Mouse (Mus musculus): ENCODE results near the gene Gad2. TPM values are rescaled to one million over a fixed set of nuclear protein-coding genes. Genes with fewer than 3 reads are reported as not detected.
A peak's percentile ranks its signal among the peaks of the same experiment; 100 is the strongest.

Gene Gad2
- total RNA-seq, 1 experiment = 0.13 TPM

- in situ Hi-C loops (cut with MboI; ENCODE audit: low sequenced_read_pairs in 2 of 2, unreplicated experiment in 2 of 2) = no loop called here
- Histone ChIP-seq H3K27ac (ENCODE audit: insufficient read depth, low read depth, low read length, poor library complexity, severe bottlenecking) (no peak overlapping the region), H3K9me3 (ENCODE audit: control insufficient read depth, insufficient read depth, low read depth, low read length) (no peaks in the 10 kb centered on the region), H3K4me3 (ENCODE audit: insufficient read depth in 1 of 2, low read depth in 1 of 2, low read length in 2 of 2, poor library complexity in 1 of 2, severe bottlenecking in 1 of 2) (no peak overlapping the region), H3K9ac (ENCODE audit: insufficient read depth, low read depth, low read length, poor library complexity, severe bottlenecking) (no peak overlapping the region), H3K4me1 (ENCODE audit: control insufficient read depth in 2 of 2, insufficient read depth in 2 of 2, low read length in 2 of 2, poor library complexity in 1 of 2) (peaks cover 0 to 7% of the 10 kb centered on the region in 2 experiments; a peak in 1 of 4 replicates), H3K36me3 (ENCODE audit: control insufficient read depth, insufficient read depth, low read length, poor library complexity, severe bottlenecking) (no peaks in the 10 kb centered on the region)
- no peak for DNase-seq (ENCODE audit: low read depth, low spot score)
- TF ChIP-seq CHD2 (IDR thresholded peaks at IDR 0.05; ENCODE audit: low read depth, low read length) (no peak), MAFK (IDR thresholded peaks at IDR 0.05; ENCODE audit: insufficient read depth, low read depth, low read length) (no peak), HCFC1 (IDR thresholded peaks at IDR 0.05; ENCODE audit: borderline replicate concordance, insufficient read depth, low read length) (no peak), ZC3H11A (IDR thresholded peaks at IDR 0.05; ENCODE audit: borderline replicate concordance, low read depth, low read length) (no peak), ZNF384 (IDR thresholded peaks at IDR 0.05; ENCODE audit: low read depth, low read length) (no peak)
These were observed 3.3 kb downstream of the Gad2 start for GRCm38 (mm10) chr2:22625096-22625960.

DNA sequence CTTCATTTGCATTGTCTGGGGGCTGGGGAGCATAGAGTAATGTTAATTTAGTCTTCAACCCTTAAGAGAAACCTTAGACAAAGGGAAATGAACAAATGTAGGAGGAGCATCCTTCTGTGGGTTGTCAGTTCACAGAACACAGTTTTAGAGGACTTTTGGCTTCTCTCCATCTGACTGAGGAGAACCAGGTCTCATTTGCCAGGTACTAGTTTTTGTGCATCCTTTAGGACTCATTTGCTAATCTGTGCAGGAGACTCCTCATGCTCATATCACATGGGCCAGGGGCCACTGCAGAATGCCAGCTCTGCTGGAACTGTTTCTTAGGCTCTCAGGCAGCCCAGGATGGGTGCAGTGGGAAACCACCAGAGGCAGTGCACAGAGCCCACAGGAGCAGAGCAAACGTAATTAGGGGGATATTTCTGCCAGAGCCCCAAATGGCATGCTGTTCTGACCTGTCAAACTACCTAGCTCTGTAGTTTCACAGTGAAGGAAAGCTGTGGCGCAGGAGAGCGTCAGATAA is 5.2 kb downstream of the Gad2 start:
- H3K9ac ChIP-seq (ENCODE audit: insufficient read depth, low read depth, low read length, poor library complexity, severe bottlenecking) = no peak overlapping the region
- TF ChIP-seq ZNF384 (IDR thresholded peaks at IDR 0.05; ENCODE audit: low read depth, low read length) (no peak), HCFC1 (IDR thresholded peaks at IDR 0.05; ENCODE audit: borderline replicate concordance, insufficient read depth, low read length) (no peak), ZC3H11A (IDR thresholded peaks at IDR 0.05; ENCODE audit: borderline replicate concordance, low read depth, low read length) (no peak), MAFK (IDR thresholded peaks at IDR 0.05; ENCODE audit: insufficient read depth, low read depth, low read length) (no peak), CHD2 (IDR thresholded peaks at IDR 0.05; ENCODE audit: low read depth, low read length) (no peak)
- no peak overlapping the region for H3K27ac ChIP-seq (ENCODE audit: insufficient read depth, low read depth, low read length, poor library complexity, severe bottlenecking)
- no peak overlapping the region for H3K4me3 ChIP-seq (ENCODE audit: insufficient read depth in 1 of 2, low read depth in 1 of 2, low read length in 2 of 2, poor library complexity in 1 of 2, severe bottlenecking in 1 of 2)
- H3K4me1 ChIP-seq (ENCODE audit: control insufficient read depth in 2 of 2, insufficient read depth in 2 of 2, low read length in 2 of 2, poor library complexity in 1 of 2) = peaks cover 0 to 2% of the 10 kb centered on the region in 2 experiments; a peak in 1 of 4 replicates
- H3K36me3 ChIP-seq (ENCODE audit: control insufficient read depth, insufficient read depth, low read length, poor library complexity, severe bottlenecking) = no peaks in the 10 kb centered on the region
- in situ Hi-C loops (cut with MboI; ENCODE audit: low sequenced_read_pairs in 2 of 2, unreplicated experiment in 2 of 2) = no loop called here
- DNase-seq (ENCODE audit: low read depth, low spot score) = no peak
- no peaks in the 10 kb centered on the region for H3K9me3 ChIP-seq (ENCODE audit: control insufficient read depth, insufficient read depth, low read depth, low read length)

DNA sequence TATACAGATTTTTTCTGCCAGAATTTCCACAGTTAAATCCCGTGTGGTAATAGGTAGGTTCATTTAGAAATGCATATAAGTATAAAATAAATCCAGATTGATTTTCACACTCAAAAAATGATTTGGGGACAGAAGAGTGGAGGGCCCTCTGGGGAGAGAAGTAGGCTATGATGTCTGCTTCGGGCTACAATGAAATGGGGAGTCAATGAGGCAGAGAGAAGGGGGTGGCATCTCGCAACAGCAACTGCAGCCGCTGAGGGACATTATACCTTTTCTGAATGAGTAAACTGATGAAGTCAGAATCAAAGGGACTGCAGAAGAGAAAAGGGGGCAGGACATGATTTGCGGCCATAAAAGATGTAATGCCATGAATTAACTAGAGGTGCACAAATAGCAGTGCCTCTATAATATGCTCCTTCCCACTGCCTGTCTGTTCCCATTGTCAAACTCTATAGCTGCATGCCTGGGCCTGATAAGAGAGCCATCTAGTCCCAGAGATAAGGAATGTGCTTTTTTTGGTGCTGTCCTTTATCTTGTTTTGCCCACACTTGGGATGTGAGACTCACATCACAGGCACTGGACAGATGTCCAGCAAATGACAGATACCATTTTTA is 5.9 kb downstream of the Gad2 start:
- Histone ChIP-seq H3K9me3 (ENCODE audit: control insufficient read depth, insufficient read depth, low read depth, low read length) (no peaks in the 10 kb centered on the region), H3K36me3 (ENCODE audit: control insufficient read depth, insufficient read depth, low read length, poor library complexity, severe bottlenecking) (no peaks in the 10 kb centered on the region), H3K4me1 (ENCODE audit: control insufficient read depth in 2 of 2, insufficient read depth in 2 of 2, low read length in 2 of 2, poor library complexity in 1 of 2) (no peaks in the 10 kb centered on the region), H3K4me3 (ENCODE audit: insufficient read depth in 1 of 2, low read depth in 1 of 2, low read length in 2 of 2, poor library complexity in 1 of 2, severe bottlenecking in 1 of 2) (no peak overlapping the region), H3K27ac (ENCODE audit: insufficient read depth, low read depth, low read length, poor library complexity, severe bottlenecking) (no peak overlapping the region), H3K9ac (ENCODE audit: insufficient read depth, low read depth, low read length, poor library complexity, severe bottlenecking) (no peak overlapping the region)
- TF ChIP-seq MAFK (IDR thresholded peaks at IDR 0.05; ENCODE audit: insufficient read depth, low read depth, low read length) = no peak
- TF ChIP-seq ZNF384 (IDR thresholded peaks at IDR 0.05; ENCODE audit: low read depth, low read length) = no peak
- no peak for TF ChIP-seq HCFC1 (IDR thresholded peaks at IDR 0.05; ENCODE audit: borderline replicate concordance, insufficient read depth, low read length)
- TF ChIP-seq CHD2 (IDR thresholded peaks at IDR 0.05; ENCODE audit: low read depth, low read length) = no peak
- TF ChIP-seq ZC3H11A (IDR thresholded peaks at IDR 0.05; ENCODE audit: borderline replicate concordance, low read depth, low read length) = no peak
- no peak for DNase-seq (ENCODE audit: low read depth, low spot score)
- in situ Hi-C loops (cut with MboI; ENCODE audit: low sequenced_read_pairs in 2 of 2, unreplicated experiment in 2 of 2) = no loop called here

GRCm38 (mm10) chr2:22634766-22635165 is 12.8 kb downstream of the Gad2 start:
- Histone ChIP-seq H3K27ac (ENCODE audit: insufficient read depth, low read depth, low read length, poor library complexity, severe bottlenecking) (no peak overlapping the region), H3K9me3 (ENCODE audit: control insufficient read depth, insufficient read depth, low read depth, low read length) (no peaks in the 10 kb centered on the region), H3K4me3 (ENCODE audit: insufficient read depth in 1 of 2, low read depth in 1 of 2, low read length in 2 of 2, poor library complexity in 1 of 2, severe bottlenecking in 1 of 2) (no peak overlapping the region), H3K9ac (ENCODE audit: insufficient read depth, low read depth, low read length, poor library complexity, severe bottlenecking) (no peak overlapping the region), H3K36me3 (ENCODE audit: control insufficient read depth, insufficient read depth, low read length, poor library complexity, severe bottlenecking) (no peaks in the 10 kb centered on the region), H3K4me1 (ENCODE audit: control insufficient read depth in 2 of 2, insufficient read depth in 2 of 2, low read length in 2 of 2, poor library complexity in 1 of 2) (no peaks in the 10 kb centered on the region)
- in situ Hi-C loops (cut with MboI; ENCODE audit: low sequenced_read_pairs in 2 of 2, unreplicated experiment in 2 of 2) = no loop called here
- DNase-seq (ENCODE audit: low read depth, low spot score) = no peak
- TF ChIP-seq ZNF384 (IDR thresholded peaks at IDR 0.05; ENCODE audit: low read depth, low read length) (no peak), CHD2 (IDR thresholded peaks at IDR 0.05; ENCODE audit: low read depth, low read length) (no peak), HCFC1 (IDR thresholded peaks at IDR 0.05; ENCODE audit: borderline replicate concordance, insufficient read depth, low read length) (no peak), ZC3H11A (IDR thresholded peaks at IDR 0.05; ENCODE audit: borderline replicate concordance, low read depth, low read length) (0 out of 2 replicates have a peak, but pooled peaks have one; percentile 11), MAFK (IDR thresholded peaks at IDR 0.05; ENCODE audit: insufficient read depth, low read depth, low read length) (no peak)

Data from ES-E14 (cell line).